Mouse (Mus musculus): ENCODE measurements around the gene Smoc1.

GRCm38 (mm10) chr12:81182073-81182472, 155.5 kb downstream of the Smoc1 start:
- TF ChIP-seq CTCF (IDR thresholded peaks at IDR 0.05; ENCODE audit: borderline replicate concordance, control insufficient read depth, extremely low read depth, insufficient read depth, low read length, poor library complexity) = peak; percentile 78; the same call in 1 of the 2 replicates
- TF ChIP-seq POLR2A (IDR thresholded peaks at IDR 0.05; ENCODE audit: control insufficient read depth, extremely low read depth, insufficient read depth, low read length, poor library complexity) = no peak

All from thymus, adult 2 months (tissue).